Mouse (Mus musculus) liver, embryonic 16.5 days (tissue): ENCODE measurements around the gene Tbx4. TPM values are rescaled to one million over a fixed set of nuclear protein-coding genes. Genes with fewer than 3 reads are reported as not detected.

Experiments used
- ATAC-seq: fragments of 200-750 bp; cut with Nextera tagmentation; 2 replicates; pipeline ENCODE4 v1.8.0; 2017; ENCODE audit warnings: low read depth, mild to moderate bottlenecking, moderate number of reproducible peaks, moderate library complexity
- H3K27ac ChIP-seq: fragments of 300-500 bp; sonication (generic); 2 replicates; pipeline ENCODE4 v1.5.1; 2014; ENCODE audit warnings: mild to moderate bottlenecking, low read length
- H3K27me3 ChIP-seq: fragments of 300-500 bp; sonication (generic); 2 replicates; pipeline ENCODE4 v1.6.1; 2014; ENCODE audit warnings: low read depth, low read length, mixed read lengths; ENCODE audit not compliant: control insufficient read depth, insufficient read depth
- H3K36me3 ChIP-seq: fragments of 300-500 bp; sonication (generic); 2 replicates; pipeline ENCODE4 v1.6.1; 2014; ENCODE audit warnings: mild to moderate bottlenecking; ENCODE audit not compliant: control insufficient read depth, insufficient read depth
- H3K4me1 ChIP-seq: fragments of 300-500 bp; sonication (generic); 2 replicates; pipeline ENCODE4 v1.6.1; 2014; ENCODE audit warnings: low read depth, low read length, mixed read lengths; ENCODE audit not compliant: control insufficient read depth
- H3K4me2 ChIP-seq: fragments of 300-500 bp; sonication (generic); 2 replicates; pipeline ENCODE4 v1.6.1; 2014; ENCODE audit warnings: low read depth, low read length, mixed read lengths
- H3K4me3 ChIP-seq: fragments of 300-500 bp; sonication (generic); 2 replicates; pipeline ENCODE4 v1.5.1; 2014; ENCODE audit warnings: low read depth, mild to moderate bottlenecking, low read length
- H3K9ac ChIP-seq: fragments of 300-500 bp; sonication (generic); 2 replicates; pipeline ENCODE4 v1.6.1; 2014; ENCODE audit warnings: low read depth, low read length
- H3K9me3 ChIP-seq: fragments of 300-500 bp; sonication (generic); replicated peaks from 2 replicates; pipeline ENCODE4 v1.6.1; 2016; ENCODE audit warnings: low read length; ENCODE audit not compliant: control insufficient read depth
- WGBS: fragments of 180-500 bp; shearing (Covaris S2); extraction: QIAGEN DNeasy Blood & Tissue Kit; methylation state at CpG from one replicate; pipeline ENCODE4 v1.1.7; 2014; ENCODE audit not compliant: insufficient replicate concordance; 5-methylcytosine and 5-hydroxymethylcytosine counted together
- polyA plus RNA-seq: library from polyadenylated mRNA; unstranded; fragments of >200 nt; fragmentation: Nextera tagmentation; extraction: Ambion mirVana; gene quantifications from 2 replicates; pipeline ENCODE4 v1.2.1, GENCODE M21; 2015

The Tbx4 gene
- polyA plus RNA-seq, 1 experiment from 2014 or later, result not detected

DNA sequence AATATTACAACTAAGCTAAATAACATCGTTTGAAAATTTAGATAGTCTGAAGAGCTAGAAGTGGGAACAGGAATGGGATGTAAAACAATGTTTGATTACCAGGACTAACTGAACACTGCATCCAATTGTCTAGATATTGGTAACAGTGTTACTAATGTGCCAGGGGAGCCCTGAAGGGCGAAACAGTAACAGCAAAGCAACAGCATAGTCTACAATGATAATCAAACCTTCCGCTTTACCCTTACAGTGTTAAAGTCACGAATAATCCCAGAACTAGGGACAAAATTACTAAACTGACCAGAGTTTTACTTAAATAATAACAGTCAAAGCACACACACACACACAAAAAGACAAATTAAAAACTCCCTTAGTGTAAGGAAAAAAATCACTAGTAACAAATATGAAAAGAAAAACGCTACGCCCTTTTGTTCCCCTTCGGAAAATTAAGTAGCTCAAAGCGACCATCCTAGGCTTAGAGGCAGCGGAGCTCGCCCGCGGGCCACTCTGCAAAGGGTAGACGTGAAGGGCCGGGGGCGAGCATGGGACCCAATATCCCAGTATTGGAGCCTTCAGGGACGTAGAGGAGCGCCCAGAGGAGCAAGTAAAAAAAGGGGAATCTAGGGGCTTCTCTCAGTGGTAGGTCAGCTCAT lies 1.7 kb downstream of the Tbx4 start:
- no peak overlapping the region for H3K9ac ChIP-seq
- H3K9me3 ChIP-seq, result no peaks in the 10 kb centered on the region
- no peak overlapping the region for H3K27ac ChIP-seq
- H3K4me2 ChIP-seq, result no peak overlapping the region
- no peaks in the 10 kb centered on the region for H3K4me1 ChIP-seq
- 4% methylated on average over 17 of the region's 17 CpGs for WGBS
- H3K36me3 ChIP-seq, result no peaks in the 10 kb centered on the region
- H3K4me3 ChIP-seq, result no peak overlapping the region
- ATAC-seq, result no peak
- peaks cover 91% of the 10 kb centered on the region for H3K27me3 ChIP-seq

DNA sequence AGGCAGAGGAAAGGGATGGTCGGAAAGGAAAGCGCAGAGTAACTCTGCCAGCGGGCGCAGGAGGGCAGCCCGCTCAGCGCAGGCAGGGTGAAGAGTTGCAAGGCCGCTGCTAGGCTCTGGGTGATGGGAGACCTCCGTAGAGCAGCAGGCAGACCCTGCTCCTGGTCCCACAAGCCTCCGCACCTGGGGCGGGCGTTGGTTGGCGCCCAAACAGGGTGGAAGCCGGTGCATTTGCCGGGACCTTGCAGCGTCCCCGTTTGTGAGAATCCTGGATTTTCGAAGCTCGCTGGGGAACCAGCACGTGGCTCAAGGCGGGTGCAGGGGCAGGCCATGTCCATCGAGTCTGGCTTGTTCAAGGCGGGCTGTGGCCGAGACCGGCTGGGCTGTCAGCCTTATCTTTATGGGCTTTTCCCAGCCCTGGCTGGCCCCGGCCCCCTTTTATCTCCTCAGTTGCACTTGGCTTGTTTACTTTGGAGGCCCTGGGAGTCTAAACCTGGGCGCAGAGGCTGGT lies 2.3 kb downstream of the Tbx4 start:
- Histone ChIP-seq H3K4me2 (no peak overlapping the region), H3K27me3 (peaks cover 92% of the 10 kb centered on the region), H3K9me3 (no peaks in the 10 kb centered on the region), H3K36me3 (no peaks in the 10 kb centered on the region), H3K4me3 (no peak overlapping the region), H3K9ac (no peak overlapping the region), H3K4me1 (no peaks in the 10 kb centered on the region), H3K27ac (no peak overlapping the region)
- no peak for ATAC-seq
- 3% methylated on average over 26 of the region's 26 CpGs for WGBS

DNA sequence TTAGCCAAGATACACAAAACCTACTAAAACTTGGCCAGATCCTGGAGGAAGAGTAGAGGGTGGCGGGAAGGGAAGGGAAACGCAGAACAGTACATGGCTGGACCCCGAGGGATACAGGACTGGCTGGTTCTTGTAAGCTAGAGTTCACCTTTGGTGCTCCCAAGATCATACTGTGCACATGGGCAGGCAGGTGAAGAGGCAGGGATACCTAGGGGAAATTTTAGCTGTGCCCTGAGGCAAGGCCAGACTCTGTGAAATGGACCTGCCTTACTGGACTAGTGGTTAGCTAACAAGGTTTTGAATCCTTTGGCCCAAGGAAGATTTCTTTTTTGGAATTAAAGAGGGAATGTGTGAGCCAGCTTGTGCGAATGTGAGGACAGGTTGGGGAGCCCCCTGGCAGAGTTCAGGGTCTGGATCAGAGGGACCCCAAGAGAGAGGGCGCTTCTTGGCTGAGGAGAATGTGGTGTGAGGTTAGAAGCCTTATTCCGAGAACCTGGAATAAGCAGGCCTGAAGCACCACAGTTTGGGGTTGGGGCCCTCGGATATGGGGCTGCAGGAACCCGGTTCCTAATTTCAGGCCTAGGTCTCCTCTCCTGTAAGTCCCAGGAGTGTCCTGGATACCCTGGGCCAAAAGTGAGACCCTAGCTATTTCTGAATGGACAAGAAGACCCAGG lies 3.0 kb downstream of the Tbx4 start:
- Histone ChIP-seq H3K9me3 (no peaks in the 10 kb centered on the region), H3K27ac (no peak overlapping the region), H3K9ac (no peak overlapping the region), H3K4me3 (no peak overlapping the region), H3K4me2 (no peak overlapping the region), H3K4me1 (no peaks in the 10 kb centered on the region), H3K36me3 (no peaks in the 10 kb centered on the region), H3K27me3 (peaks cover 97% of the 10 kb centered on the region)
- ATAC-seq, result no peak
- WGBS, result 26% methylated on average over 8 of the region's 8 CpGs

DNA sequence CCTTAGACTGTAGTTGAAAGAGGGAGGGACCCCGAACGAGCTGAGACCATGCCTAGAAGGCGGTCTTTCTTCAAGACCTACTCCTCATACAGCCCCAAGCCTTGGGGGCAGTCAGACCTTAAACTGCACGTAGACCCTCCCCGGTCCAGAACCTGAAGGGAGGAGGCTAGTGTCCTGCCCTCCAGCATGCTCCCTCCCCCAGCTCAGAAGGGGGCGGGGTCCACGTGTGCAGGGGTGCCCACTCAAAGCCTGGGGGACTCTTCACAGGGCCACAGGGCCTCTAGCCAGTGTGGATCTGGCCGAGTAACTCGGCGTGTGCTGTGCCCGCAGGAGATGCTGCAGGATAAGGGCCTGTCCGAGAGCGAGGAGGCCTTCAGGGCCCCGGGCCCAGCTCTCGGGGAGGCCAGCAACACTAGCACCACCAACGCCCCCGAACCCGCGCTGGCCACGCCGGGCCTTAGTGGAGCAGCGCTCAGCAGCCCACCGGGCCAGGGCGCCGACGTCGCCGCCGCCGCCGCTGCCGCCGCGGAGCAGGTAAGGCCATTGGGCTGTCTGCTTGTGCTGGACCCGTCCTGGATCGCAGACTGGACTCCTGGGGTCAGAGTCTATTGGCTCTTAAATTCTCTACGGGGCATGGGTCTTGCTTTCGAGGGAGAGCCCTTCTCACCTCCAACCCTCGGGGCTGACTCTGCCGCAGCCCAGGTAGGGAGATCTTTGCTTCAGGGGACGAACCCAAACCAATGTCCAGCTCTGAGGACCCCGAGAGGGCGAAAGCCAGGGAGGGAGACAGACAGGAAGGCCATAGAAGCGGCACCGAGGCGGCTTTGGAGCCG lies 3.7 kb downstream of the Tbx4 start:
- Histone ChIP-seq H3K27ac (no peak overlapping the region), H3K4me1 (no peaks in the 10 kb centered on the region), H3K9ac (no peak overlapping the region), H3K4me3 (no peak overlapping the region), H3K4me2 (no peak overlapping the region), H3K9me3 (no peaks in the 10 kb centered on the region), H3K27me3 (peaks cover 97% of the 10 kb centered on the region), H3K36me3 (no peaks in the 10 kb centered on the region)
- ATAC-seq, result no peak
- WGBS, result 4% methylated on average over 46 of the region's 47 CpGs

DNA sequence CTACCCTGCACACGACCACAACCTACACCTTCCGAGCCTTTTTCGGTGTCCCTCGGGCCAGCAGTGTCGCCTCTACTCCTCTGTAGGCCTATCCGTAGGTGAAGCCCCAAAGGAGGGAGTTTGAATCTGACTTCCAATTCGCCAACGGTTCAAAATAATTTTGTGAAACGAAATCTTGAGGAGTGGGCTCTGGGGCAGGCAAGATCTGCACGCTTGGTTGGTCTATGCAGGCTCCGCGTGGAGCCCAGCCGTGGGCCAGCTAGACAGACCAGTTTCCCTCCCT lies 4.3 kb downstream of the Tbx4 start:
- Histone ChIP-seq H3K36me3 (no peaks in the 10 kb centered on the region), H3K4me2 (no peak overlapping the region), H3K4me3 (no peak overlapping the region), H3K9me3 (no peaks in the 10 kb centered on the region), H3K4me1 (no peaks in the 10 kb centered on the region; the same call in 1 of the 2 replicates), H3K27me3 (peaks cover 97% of the 10 kb centered on the region), H3K27ac (no peak overlapping the region), H3K9ac (no peak overlapping the region)
- 1% methylated on average over 13 of the region's 13 CpGs for WGBS
- ATAC-seq, result no peak

DNA sequence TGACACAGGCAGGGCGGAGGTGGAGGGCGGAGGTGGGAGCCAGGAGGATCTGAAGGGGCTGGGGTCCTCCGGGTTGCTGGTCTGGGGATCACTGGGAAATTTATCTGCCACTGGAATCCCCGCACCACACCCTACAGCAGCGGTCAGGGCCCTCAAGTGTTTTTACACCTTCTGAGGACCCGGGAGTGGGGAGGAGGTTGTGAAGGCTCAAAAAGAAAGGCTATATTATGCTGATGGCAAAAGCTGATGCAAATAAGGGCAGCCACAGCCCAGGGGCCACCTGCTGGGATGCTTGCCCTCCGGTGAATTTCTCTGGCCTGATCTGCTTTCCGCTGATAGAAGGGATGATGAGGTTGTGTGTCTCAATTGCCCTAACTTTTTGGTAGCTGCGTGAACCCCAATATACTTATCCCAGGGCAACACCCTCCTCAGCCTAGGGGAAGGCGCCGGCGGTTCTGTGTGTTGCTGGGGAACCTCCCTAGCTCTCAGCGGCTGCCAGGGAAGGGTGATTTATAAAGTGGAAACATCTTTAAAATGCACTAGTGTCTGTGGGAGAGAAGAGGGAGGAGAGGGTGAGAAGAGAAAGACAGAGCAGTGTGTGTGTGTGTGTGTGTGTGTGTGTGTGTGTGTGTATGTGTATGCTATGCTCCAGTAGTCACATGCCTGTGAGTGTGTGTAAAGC lies 4.9 kb downstream of the Tbx4 start:
- Histone ChIP-seq H3K27me3 (peaks cover 97% of the 10 kb centered on the region), H3K4me1 (no peaks in the 10 kb centered on the region; the same call in 1 of the 2 replicates), H3K4me2 (no peak overlapping the region), H3K36me3 (no peaks in the 10 kb centered on the region), H3K9ac (no peak overlapping the region), H3K4me3 (no peak overlapping the region), H3K9me3 (no peaks in the 10 kb centered on the region), H3K27ac (no peak overlapping the region)
- WGBS, result 6% methylated on average over 12 of the region's 13 CpGs
- no peak for ATAC-seq

DNA sequence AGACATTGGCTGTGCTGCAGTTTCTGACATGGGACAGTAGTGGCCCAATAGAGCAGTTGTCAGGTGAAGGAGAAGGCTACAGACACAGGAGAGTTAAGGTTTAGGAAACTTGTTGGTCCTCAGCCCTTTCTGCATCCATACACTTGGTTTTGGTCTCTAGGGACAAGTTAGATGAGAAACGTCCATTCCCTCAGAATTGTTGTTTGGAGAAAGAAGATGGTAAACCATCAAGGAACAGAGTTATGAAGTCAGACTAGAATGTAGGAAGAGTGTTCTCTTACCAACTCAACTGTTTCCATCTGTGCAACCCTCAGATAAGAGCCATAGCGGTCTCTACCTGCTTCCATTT lies 5.4 kb downstream of the Tbx4 start:
- WGBS, result 4% methylated on average over 2 of the region's 2 CpGs

DNA sequence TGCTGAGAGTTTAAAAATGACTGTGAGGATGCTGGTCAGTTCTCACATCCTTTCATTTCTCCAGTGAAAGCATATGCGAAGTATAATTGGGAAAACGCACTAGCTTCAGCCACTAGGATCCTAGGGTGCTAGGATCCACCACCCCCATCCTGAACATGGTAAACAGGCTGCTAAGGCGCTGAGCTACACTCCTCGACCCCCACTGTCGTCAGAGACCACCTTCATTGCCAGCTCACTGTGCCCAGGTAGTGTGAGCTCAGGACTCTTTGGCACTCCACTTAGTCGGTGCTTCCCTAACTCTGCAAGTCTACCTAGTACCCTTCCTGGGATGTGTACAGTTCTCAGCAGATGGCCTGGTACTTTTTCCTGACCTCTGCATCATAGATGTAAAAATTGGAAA lies 6.5 kb downstream of the Tbx4 start:
- H3K36me3 ChIP-seq, result no peaks in the 10 kb centered on the region
- no peak overlapping the region for H3K27ac ChIP-seq
- no peaks in the 10 kb centered on the region; the same call in 1 of the 2 replicates for H3K4me1 ChIP-seq
- ATAC-seq, result no peak
- H3K9ac ChIP-seq, result no peak overlapping the region
- WGBS, result 5% methylated on average over 6 of the region's 6 CpGs
- H3K9me3 ChIP-seq, result no peaks in the 10 kb centered on the region
- peaks cover 99% of the 10 kb centered on the region for H3K27me3 ChIP-seq
- no peak overlapping the region for H3K4me2 ChIP-seq
- H3K4me3 ChIP-seq, result no peak overlapping the region

More for the DNA sequence above, 5.4 kb downstream of the Tbx4 start:
- no peak for ATAC-seq
- Histone ChIP-seq H3K27ac (no peak overlapping the region), H3K36me3 (no peaks in the 10 kb centered on the region), H3K9ac (no peak overlapping the region), H3K9me3 (no peaks in the 10 kb centered on the region), H3K4me1 (no peaks in the 10 kb centered on the region; the same call in 1 of the 2 replicates), H3K4me2 (no peak overlapping the region), H3K4me3 (no peak overlapping the region), H3K27me3 (peaks cover 97% of the 10 kb centered on the region)
